Mouse (Mus musculus) small intestine, adult 2 months (tissue): Measurements from ENCODE around the gene Hoxa9. TPM values are rescaled to one million over a fixed set of nuclear protein-coding genes. Genes with fewer than 3 reads are reported as not detected.

Source experiments
- H3K27ac ChIP-seq: fragments of 200-500 bp; 2 replicates; pipeline ENCODE4 v1.5.1; 2012; ENCODE audit warnings: low read depth, low read length, control low read depth, inconsistent platforms; ENCODE audit not compliant: insufficient read depth
- H3K27me3 ChIP-seq: fragments of 200-500 bp; 2 replicates; pipeline ENCODE4 v1.6.1; 2012; ENCODE audit warnings: mild to moderate bottlenecking, moderate library complexity, low read length, inconsistent platforms; ENCODE audit not compliant: control insufficient read depth, insufficient read depth
- H3K36me3 ChIP-seq: fragments of 200-500 bp; 2 replicates; pipeline ENCODE4 v1.6.1; 2012; ENCODE audit warnings: mild to moderate bottlenecking, low read length, control low read depth, inconsistent platforms; ENCODE audit not compliant: control insufficient read depth, insufficient read depth
- H3K4me1 ChIP-seq: fragments of 200-500 bp; 2 replicates; pipeline ENCODE4 v1.6.1; 2012; ENCODE audit warnings: low read length, inconsistent platforms, mixed read lengths; ENCODE audit not compliant: control insufficient read depth, insufficient read depth, insufficient read length
- H3K4me3 ChIP-seq: fragments of 200-500 bp; 2 replicates; pipeline ENCODE4 v1.5.1; 2012; ENCODE audit warnings: low read depth, mild to moderate bottlenecking, control low read depth, inconsistent platforms, low read length, moderate library complexity
- CTCF ChIP-seq: fragments of 200-500 bp; IDR thresholded peaks from 2 replicates; pipeline ENCODE4 v1.5.1; 2012; ENCODE audit warnings: low read depth, mild to moderate bottlenecking, control low read depth, inconsistent platforms, low read length, moderate library complexity, mixed read lengths; ENCODE audit not compliant: insufficient replicate concordance, insufficient read length; ENCODE audit errors: extremely low read depth
- POLR2A ChIP-seq: fragments of 200-500 bp; IDR thresholded peaks from 2 replicates; pipeline ENCODE4 v1.6.1; 2012; ENCODE audit warnings: low read depth, mild to moderate bottlenecking, control low read depth, inconsistent platforms, low read length, moderate library complexity
- WGBS: fragments of 180-500 bp; shearing (Covaris S2); methylation state at CpG from one replicate; pipeline ENCODE4 v1.1.7; 2018; 5-methylcytosine and 5-hydroxymethylcytosine counted together
- polyA plus RNA-seq: library from polyadenylated mRNA; depleted of rRNA; stranded (reverse); fragments of >200 nt; gene quantifications from 2 replicates; pipeline ENCODE4 v1.2.3, GENCODE M21; 2012; rRNA removed

The Hoxa9 gene
- polyA plus RNA-seq, 1 experiment = not detected

- H3K27ac ChIP-seq = peak overlapping the region; percentile 72
- WGBS = 19% methylated on average over 39 of the region's 41 CpGs
- H3K27me3 ChIP-seq = peaks cover 44% of the 10 kb centered on the region
- TF ChIP-seq POLR2A (no peak), CTCF (no peak)
- H3K4me1 ChIP-seq = peaks cover 8% of the 10 kb centered on the region; the same call in 1 of the 2 replicates
- H3K36me3 ChIP-seq = no peaks in the 10 kb centered on the region
- peak overlapping the region; percentile 59 for H3K4me3 ChIP-seq
These were observed 55.7 kb downstream of the Hoxa9 start for GRCm38 (mm10) chr6:52174968-52175751.

GRCm38 (mm10) chr6:52173648-52174047 is 57.2 kb downstream of the Hoxa9 start:
- Histone ChIP-seq H3K27me3 (peaks cover 41% of the 10 kb centered on the region), H3K4me3 (no peak overlapping the region), H3K36me3 (no peaks in the 10 kb centered on the region), H3K27ac (no peak overlapping the region), H3K4me1 (peaks cover 10% of the 10 kb centered on the region; the same call in 1 of the 2 replicates)
- TF ChIP-seq POLR2A (no peak), CTCF (no peak)
- WGBS = 49% methylated on average over 4 of the region's 4 CpGs

Other genes starting within 250 kb of the Hoxa9 start
- 2.7 and 6.5 TPM in 2 replicates for gene Skap2, start 218.5 kb downstream of the Hoxa9 start, polyA plus RNA-seq
- gene Hoxa1, start 72.8 kb downstream of the Hoxa9 start, polyA plus RNA-seq = 0.11 and 0.28 TPM in 2 replicates
- 0.83 and 1.0 TPM in 2 replicates for gene Hoxa2, start 66.3 kb downstream of the Hoxa9 start, polyA plus RNA-seq
- 0.10 TPM in 1 of 2 replicates, not detected in the other for gene 5730596B20Rik, start 53.6 kb downstream of the Hoxa9 start, polyA plus RNA-seq
- gene Hoxa4, start 39.3 kb downstream of the Hoxa9 start, polyA plus RNA-seq = 2.3 and 2.4 TPM in 2 replicates
- 3.5 and 4.7 TPM in 2 replicates for gene Hoxa5, start 26.5 kb downstream of the Hoxa9 start, polyA plus RNA-seq
- gene Hoxa6, start 22.4 kb downstream of the Hoxa9 start, polyA plus RNA-seq = 0.15 and 0.52 TPM in 2 replicates
- gene Hoxa3, start 17.8 kb downstream of the Hoxa9 start, polyA plus RNA-seq = 3.5 and 5.0 TPM in 2 replicates
- 0.58 TPM in 1 of 2 replicates, not detected in the other for gene Gm28308, start 17.8 kb downstream of the Hoxa9 start, polyA plus RNA-seq
- gene Hoxa7, start 9.2 kb downstream of the Hoxa9 start, polyA plus RNA-seq = 0.04 and 2.5 TPM in 2 replicates
- gene Hoxa10, start 9.8 kb upstream of the Hoxa9 start, polyA plus RNA-seq = 0.06 TPM in 1 of 2 replicates, not detected in the other
- gene Hoxa11, start 14.7 kb upstream of the Hoxa9 start, polyA plus RNA-seq = 0.04 TPM in 1 of 2 replicates, not detected in the other
- not detected in 2 replicates for gene Hoxa13, start 29.8 kb upstream of the Hoxa9 start, polyA plus RNA-seq
- gene Evx1, start 82.4 kb upstream of the Hoxa9 start, polyA plus RNA-seq = not detected in 2 replicates